Mouse (Mus musculus): ENCODE measurements around the gene Keg1. TPM values are rescaled to one million over a fixed set of nuclear protein-coding genes. Genes with fewer than 3 reads are reported as not detected.

The Keg1 gene
- not detected in 2 replicates for polyA plus RNA-seq (2021; fragmentation: Nextera tagmentation)
- long read RNA-seq, experiment 1: 0 reads
- long read RNA-seq, experiment 2: 0 reads

DNA sequence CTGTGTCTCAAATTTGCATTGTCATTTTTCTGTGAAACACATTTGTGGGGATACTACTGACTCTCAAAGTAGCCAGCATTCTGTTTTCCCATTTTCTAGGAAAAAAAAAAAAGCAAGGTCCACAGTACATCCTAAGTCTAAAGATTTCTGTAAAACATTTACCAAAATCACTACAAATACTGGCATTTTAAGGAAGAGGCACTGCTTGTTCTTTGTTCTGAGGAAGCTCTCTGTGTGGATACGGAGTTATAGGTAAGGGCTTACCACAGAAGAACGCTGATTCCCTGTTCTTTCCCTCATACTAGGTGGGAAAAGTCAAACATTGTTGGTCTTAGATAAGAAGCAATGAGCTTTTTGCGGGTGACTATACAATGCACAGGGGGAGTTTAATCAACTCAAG lies at the start of gene Keg1:
Gene Keg1, plus strand, starts transcription at position 197 of the 400 bp plus-strand sequence.

GRCm38 (mm10) chr19:12670139-12670538 lies 25.4 kb upstream of the Keg1 start, which contains the start of gene Olfr1442:
Gene Olfr1442, plus strand, starts transcription at chr19:12670439.

GRCm38 (mm10) chr19:12677812-12678211 lies 17.8 kb upstream of the Keg1 start, which contains the start of gene Olfr1443:
Gene Olfr1443, plus strand, starts transcription at chr19:12678112.

DNA sequence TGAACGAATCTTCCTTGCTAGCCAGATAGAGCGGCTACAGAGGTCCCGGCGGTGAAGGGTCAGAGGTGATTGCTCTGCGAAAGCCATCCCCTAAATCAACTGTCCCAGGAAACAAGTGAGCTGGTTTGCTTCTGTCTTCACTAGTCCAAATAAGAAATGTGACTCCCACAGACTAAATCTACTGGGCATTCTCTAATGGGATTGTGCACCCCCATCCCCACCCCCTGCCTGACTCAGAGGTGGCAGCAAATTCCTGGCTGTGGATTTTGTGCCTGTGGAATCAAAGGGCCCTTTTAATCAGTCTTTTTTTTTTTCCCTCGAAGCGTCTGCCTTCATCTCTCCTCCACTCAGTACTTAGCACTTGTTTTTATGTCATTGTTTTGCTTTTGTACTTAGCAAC lies 69.7 kb downstream of the Keg1 start, which contains the start of gene Cntf:
Gene Cntf, minus strand, starts transcription at position 325 of the 400 bp plus-strand sequence.

Other genes with a start within 250 kb of the Keg1 start
- gene Mpeg1, start 235.0 kb upstream of the Keg1 start, polyA plus RNA-seq (2021; fragmentation: Nextera tagmentation): 2.8 and 2.9 TPM in 2 replicates
- gene Dtx4, start 194.3 kb upstream of the Keg1 start, polyA plus RNA-seq (2021; fragmentation: Nextera tagmentation): 4.0 and 4.5 TPM in 2 replicates
- gene Fam111a, start 150.0 kb upstream of the Keg1 start, polyA plus RNA-seq (2021; fragmentation: Nextera tagmentation): 0.53 and 0.55 TPM in 2 replicates
- gene Gm4952, start 95.8 kb upstream of the Keg1 start, polyA plus RNA-seq (2021; fragmentation: Nextera tagmentation): 0.18 TPM in 1 of 2 replicates, not detected in the other
- 0.06 and 0.19 TPM in 2 replicates for gene Glyat, start 62.5 kb upstream of the Keg1 start, polyA plus RNA-seq (2021; fragmentation: Nextera tagmentation)
- gene Olfr1442, start 25.3 kb upstream of the Keg1 start, polyA plus RNA-seq (2021; fragmentation: Nextera tagmentation): not detected in 2 replicates
- not detected in 2 replicates for gene Olfr1443, start 17.7 kb upstream of the Keg1 start, polyA plus RNA-seq (2021; fragmentation: Nextera tagmentation)
- gene Cntf, start 69.8 kb downstream of the Keg1 start, polyA plus RNA-seq (2021; fragmentation: Nextera tagmentation): 2.7 and 2.9 TPM in 2 replicates
- 5.2 and 5.3 TPM in 2 replicates for gene Zfp91, start 100.3 kb downstream of the Keg1 start, polyA plus RNA-seq (2021; fragmentation: Nextera tagmentation)
- 2.1 and 2.2 TPM in 2 replicates for gene Lpxn, start 100.4 kb downstream of the Keg1 start, polyA plus RNA-seq (2021; fragmentation: Nextera tagmentation)
- not detected in 2 replicates for gene Gm5244, start 150.9 kb downstream of the Keg1 start, polyA plus RNA-seq (2021; fragmentation: Nextera tagmentation)
- gene Olfr1444, start 161.5 kb downstream of the Keg1 start, polyA plus RNA-seq (2021; fragmentation: Nextera tagmentation): not detected in 2 replicates
- gene Olfr1445, start 188.1 kb downstream of the Keg1 start, polyA plus RNA-seq (2021; fragmentation: Nextera tagmentation): not detected in 2 replicates
- gene Olfr1446, start 197.7 kb downstream of the Keg1 start, polyA plus RNA-seq (2021; fragmentation: Nextera tagmentation): not detected in 2 replicates
- gene Olfr1447, start 208.0 kb downstream of the Keg1 start, polyA plus RNA-seq (2021; fragmentation: Nextera tagmentation): not detected in 2 replicates
- gene Olfr1448, start 228.6 kb downstream of the Keg1 start, polyA plus RNA-seq (2021; fragmentation: Nextera tagmentation): not detected in 2 replicates
- gene Olfr1449, start 235.1 kb downstream of the Keg1 start, polyA plus RNA-seq (2021; fragmentation: Nextera tagmentation): not detected in 2 replicates